Mouse (Mus musculus) embryonic fibroblast, embryonic 13.5 days (primary cell): Measurements from ENCODE around the gene Spns3.

Experiments used
- CTCF ChIP-seq: IDR thresholded peaks from 2 replicates; pipeline ENCODE4 v1.5.1; 2011; ENCODE audit warnings: mild to moderate bottlenecking, control low read depth, low read length, moderate library complexity, borderline replicate concordance; ENCODE audit not compliant: insufficient read depth
- POLR2A ChIP-seq: IDR thresholded peaks from 2 replicates; pipeline ENCODE4 v1.6.1; 2011; ENCODE audit warnings: low read depth, mild to moderate bottlenecking, control low read depth, low read length, moderate library complexity

- no peak for TF ChIP-seq CTCF
- no peak for TF ChIP-seq POLR2A
Measured at GRCm38 (mm10) chr11:72550134-72550988, at the start of gene Spns3.
